Mouse (Mus musculus) thymus, adult 2 months (tissue): ENCODE measurements around the gene Tmem216.

Experiments used
- CTCF ChIP-seq: fragments of 200-500 bp; IDR thresholded peaks from 2 replicates; pipeline ENCODE4 v1.5.1; 2012; ENCODE audit warnings: mild to moderate bottlenecking, control low read depth, low read length, moderate library complexity, borderline replicate concordance; ENCODE audit not compliant: control insufficient read depth, poor library complexity, insufficient read depth; ENCODE audit errors: extremely low read depth
- POLR2A ChIP-seq: fragments of 200-500 bp; IDR thresholded peaks from 2 replicates; pipeline ENCODE4 v1.6.1; 2012; ENCODE audit warnings: mild to moderate bottlenecking, low read length, control low read depth, moderate library complexity; ENCODE audit not compliant: control insufficient read depth, poor library complexity, insufficient read depth; ENCODE audit errors: extremely low read depth

- TF ChIP-seq POLR2A (no peak), CTCF (no peak)
Measured at GRCm38 (mm10) chr19:10495670-10496069, 60.4 kb downstream of the Tmem216 start.
